Mouse (Mus musculus) testis, adult 2 months (tissue): Measurements from ENCODE around the gene Msh5.

Source experiments
- CTCF ChIP-seq: fragments of 200-500 bp; IDR thresholded peaks from 2 replicates; pipeline ENCODE4 v1.5.1; 2012; ENCODE audit warnings: low read depth, mild to moderate bottlenecking, inconsistent platforms, low read length, moderate library complexity; ENCODE audit not compliant: control insufficient read depth, insufficient read depth, insufficient replicate concordance
- POLR2A ChIP-seq: fragments of 200-500 bp; IDR thresholded peaks from 2 replicates; pipeline ENCODE4 v1.6.1; 2012; ENCODE audit warnings: low read depth, mild to moderate bottlenecking, inconsistent platforms, low read length, moderate library complexity; ENCODE audit not compliant: control insufficient read depth

GRCm38 (mm10) chr17:35021163-35021808, 25.3 kb downstream of the Msh5 start:
- TF ChIP-seq CTCF (peak; percentile 96), POLR2A (no peak)
